Mouse (Mus musculus) kidney, postnatal 14 days (tissue): ENCODE measurements at regions not wholly inside any gene's neighbourhood (a gene's known extent, or its start where the extent isn't known, plus 50 kb on each side); places are given as distances from the start of the nearest gene placed in this dataset.
"Not testable (repeated sequence)": the region's sequence is repeated elsewhere in the genome, so short reads cannot be mapped to it uniquely, and the experiment has no call there.

Experiments used
- DNase-seq: peaks from one replicate; pipeline ENCODE4 v3.0.0; 2022; ENCODE audit warnings: mixed read lengths

- no peak for DNase-seq
These were observed 109.5 kb upstream of the Tns3 start for GRCm38 (mm10) chr11:8773862-8774261.

- DNase-seq: no peak
These were observed 108.9 kb upstream of the Tns3 start for GRCm38 (mm10) chr11:8773260-8773659.

GRCm38 (mm10) chr11:8772541-8772940, 108.2 kb upstream of the Tns3 start:
- no peak for DNase-seq

- DNase-seq: not testable (repeated sequence)
These were observed 104.4 kb upstream of the Tns3 start for GRCm38 (mm10) chr11:8768706-8769105.

- no peak for DNase-seq
These were observed 101.2 kb upstream of the Tns3 start for GRCm38 (mm10) chr11:8765541-8765885.

DNA sequence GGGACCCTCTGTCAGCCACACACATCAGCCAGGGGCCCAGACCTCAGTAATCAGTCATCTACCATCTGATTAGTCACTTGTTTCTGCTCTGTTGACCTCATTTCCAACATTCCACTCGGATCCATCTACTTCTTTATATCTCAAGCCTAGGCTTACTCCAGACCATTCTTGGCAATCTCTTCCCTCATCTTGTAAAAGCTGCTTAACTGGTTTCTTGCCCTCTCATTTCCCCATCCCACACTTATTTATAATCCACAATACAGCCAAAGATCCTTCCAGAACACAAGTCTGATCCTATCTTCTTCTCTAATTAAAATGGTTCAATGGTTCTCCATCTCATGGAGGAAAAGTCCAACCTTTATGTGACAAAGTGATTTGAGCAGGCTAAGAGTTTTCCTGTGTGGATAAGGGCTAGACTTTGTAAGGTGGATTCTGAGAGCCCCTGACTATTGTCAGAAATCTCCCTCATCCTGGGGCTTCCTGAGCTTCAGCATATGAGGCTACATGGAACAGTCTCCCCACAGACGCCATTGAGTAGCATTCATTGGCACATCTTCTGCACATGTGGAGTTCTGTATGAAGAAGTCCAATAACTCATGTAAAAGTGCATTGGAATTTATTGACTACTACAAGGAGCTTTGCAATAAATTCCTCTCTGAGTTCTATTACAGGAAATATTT, 100.7 kb upstream of the Tns3 start:
- DNase-seq: no peak

GRCm38 (mm10) chr11:8763448-8763847, 99.1 kb upstream of the Tns3 start:
- DNase-seq: peak; percentile 34

- no peak for DNase-seq
These were observed 97.8 kb upstream of the Tns3 start for GRCm38 (mm10) chr11:8762133-8762532.

DNA sequence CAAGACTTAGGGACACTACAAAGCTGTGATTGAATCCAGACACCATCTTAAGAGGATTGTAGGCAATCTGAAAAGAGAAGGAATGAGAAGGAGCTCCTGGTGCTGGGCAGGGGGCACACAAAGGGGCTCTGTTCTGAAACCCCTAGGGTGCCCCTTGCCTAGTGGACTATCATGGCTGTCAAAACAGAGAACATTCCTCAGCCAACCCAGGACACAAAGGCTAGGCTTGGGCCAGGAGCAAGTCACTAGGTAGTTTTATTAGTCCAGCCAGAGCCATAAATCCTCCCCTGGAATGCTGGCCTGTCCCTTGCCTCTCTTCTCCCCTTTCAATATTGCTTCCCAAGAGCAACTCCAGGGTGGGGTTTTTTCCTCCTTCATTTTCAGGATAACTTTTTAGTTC, 97.3 kb upstream of the Tns3 start:
- no peak for DNase-seq

- DNase-seq: no peak
These were observed 95.5 kb upstream of the Tns3 start for GRCm38 (mm10) chr11:8759858-8760257.

DNA sequence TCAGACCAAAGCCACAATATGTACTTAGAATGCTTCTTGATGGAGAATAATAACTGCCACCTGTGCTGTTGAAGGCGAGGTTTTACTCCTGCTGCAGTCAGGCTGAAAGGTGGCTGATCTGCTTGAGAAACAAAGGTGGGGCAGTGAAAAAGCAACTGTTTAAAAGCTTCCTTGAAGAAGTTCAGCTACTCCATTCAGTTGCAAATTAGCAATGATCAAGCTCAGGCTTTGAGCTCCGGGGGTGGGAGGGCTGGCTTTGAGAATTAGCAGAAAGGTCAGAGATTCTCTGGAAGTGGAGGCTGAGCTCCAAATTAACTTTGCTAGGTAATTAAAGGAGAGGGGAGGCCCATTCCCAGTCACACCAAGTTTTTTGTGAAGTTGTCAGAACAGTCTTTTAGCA, 90.2 kb upstream of the Tns3 start:
- not testable (repeated sequence) for DNase-seq

DNA sequence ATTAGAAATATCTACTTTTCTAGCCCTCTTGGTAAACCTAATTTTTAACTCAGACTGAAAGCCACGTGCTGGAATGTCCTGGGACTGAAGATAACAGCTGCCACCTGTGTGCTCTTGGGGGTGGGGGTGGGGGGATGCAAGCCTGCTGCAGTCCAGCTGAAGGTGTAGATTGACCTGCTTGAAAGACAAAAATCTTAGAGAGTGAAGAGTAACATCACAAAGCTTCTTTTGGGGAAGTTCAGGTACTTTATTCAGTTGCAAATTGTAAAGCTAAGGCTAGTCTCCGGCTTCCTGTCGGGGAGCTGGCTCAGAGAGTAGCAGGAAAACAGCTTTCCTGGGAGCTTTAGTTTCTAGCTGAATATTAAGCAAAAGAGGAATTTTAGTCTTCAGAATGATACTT, 71.4 kb upstream of the Tns3 start:
- DNase-seq: not testable (repeated sequence)

- no peak for DNase-seq
These were observed 62.7 kb upstream of the Tns3 start for GRCm38 (mm10) chr11:8727007-8727406.

- no peak for DNase-seq
These were observed 61.2 kb upstream of the Tns3 start for GRCm38 (mm10) chr11:8725505-8725904.

DNA sequence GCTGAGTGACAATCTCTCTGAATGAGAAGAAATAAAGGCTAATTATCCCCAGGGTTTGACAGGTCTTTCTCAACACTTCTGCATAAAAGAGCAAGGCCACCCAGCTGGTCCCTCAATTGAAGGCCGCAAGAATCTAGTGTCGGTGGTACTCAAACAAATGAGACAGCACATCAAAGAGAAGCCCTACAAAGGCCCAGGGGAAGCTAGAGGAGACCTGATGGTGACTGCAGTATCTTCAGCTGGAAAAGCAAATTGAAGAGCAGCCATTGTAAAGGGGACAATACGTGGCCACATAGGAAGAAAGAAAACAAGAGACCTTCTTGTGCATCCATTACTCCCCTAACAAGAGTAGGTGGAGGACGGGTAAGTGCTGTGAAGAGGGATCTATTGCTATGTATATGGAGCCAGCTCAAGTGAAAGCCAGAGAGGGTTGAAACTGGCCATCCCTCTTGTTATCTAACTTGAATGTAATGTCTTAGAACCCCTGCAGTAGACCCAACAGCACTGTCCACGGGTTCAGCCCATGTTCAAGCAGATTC, 58.8 kb upstream of the Tns3 start:
- no peak for DNase-seq

GRCm38 (mm10) chr11:8719211-8719966, 55.1 kb upstream of the Tns3 start:
- no peak for DNase-seq

DNA sequence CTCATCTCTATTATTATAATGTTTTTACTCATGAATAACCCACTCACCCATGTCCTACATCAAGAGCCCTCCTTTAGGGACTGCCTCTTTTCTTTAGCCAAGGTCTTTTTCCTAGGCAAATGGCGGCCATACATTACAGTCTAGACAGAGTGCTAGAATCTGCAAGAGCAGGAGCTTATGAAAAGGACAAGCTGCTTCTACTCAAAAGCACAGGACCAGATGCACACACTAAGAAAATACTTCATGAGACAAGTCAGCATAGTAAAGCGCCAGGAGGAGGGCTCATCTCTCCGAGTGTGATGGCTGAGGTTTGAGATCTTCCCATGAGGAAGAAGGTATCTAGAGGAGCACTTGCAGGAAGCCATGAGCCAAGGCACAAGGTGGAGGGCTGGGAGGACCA, 53.4 kb upstream of the Tns3 start:
- DNase-seq: no peak

GRCm38 (mm10) chr11:8716858-8717257, 52.5 kb upstream of the Tns3 start:
- no peak for DNase-seq

- no peak for DNase-seq
These were observed 51.4 kb upstream of the Tns3 start for GRCm38 (mm10) chr11:8715775-8716174.
